Mouse (Mus musculus) hindbrain, embryonic 12.5 days (tissue): ENCODE measurements around the gene B3gnt8. TPM values are rescaled to one million over a fixed set of nuclear protein-coding genes. Genes with fewer than 3 reads are reported as not detected.

Experiments
- ATAC-seq: fragments of 200-750 bp; cut with Nextera tagmentation; 2 replicates; pipeline ENCODE4 v1.8.0; 2017; ENCODE audit warnings: moderate TSS enrichment; ENCODE audit not compliant: low FRiP score
- H3K27ac ChIP-seq: fragments of 300-500 bp; sonication (generic); 2 replicates; pipeline ENCODE4 v1.5.1; 2016; ENCODE audit warnings: mild to moderate bottlenecking
- H3K27me3 ChIP-seq: fragments of 300-500 bp; sonication (generic); 2 replicates; pipeline ENCODE4 v1.6.1; 2016; ENCODE audit warnings: mild to moderate bottlenecking
- H3K36me3 ChIP-seq: fragments of 300-500 bp; sonication (generic); 2 replicates; pipeline ENCODE4 v1.6.1; 2016; ENCODE audit warnings: mild to moderate bottlenecking
- H3K4me1 ChIP-seq: fragments of 300-500 bp; sonication (generic); 2 replicates; pipeline ENCODE4 v1.6.1; 2016
- H3K4me2 ChIP-seq: fragments of 300-500 bp; sonication (generic); replicated peaks from 2 replicates; pipeline ENCODE4 v1.6.1; 2016; ENCODE audit warnings: mild to moderate bottlenecking
- H3K4me3 ChIP-seq: fragments of 300-500 bp; sonication (generic); 2 replicates; pipeline ENCODE4 v1.5.1; 2016; ENCODE audit warnings: mild to moderate bottlenecking
- H3K9ac ChIP-seq: fragments of 300-500 bp; sonication (generic); 2 replicates; pipeline ENCODE4 v1.6.1; 2016; ENCODE audit warnings: mild to moderate bottlenecking, moderate library complexity
- H3K9me3 ChIP-seq: fragments of 300-500 bp; sonication (generic); replicated peaks from 2 replicates; pipeline ENCODE4 v1.6.1; 2016; ENCODE audit warnings: mild to moderate bottlenecking
- WGBS: fragments of 180-500 bp; shearing (Covaris S2); methylation state at CpG from one replicate; pipeline ENCODE4 v1.1.7; 2016; 5-methylcytosine and 5-hydroxymethylcytosine counted together
- polyA plus RNA-seq: library from polyadenylated mRNA; unstranded; fragments of >200 nt; fragmentation: Nextera tagmentation; extraction: Ambion mirVana; gene quantifications from 2 replicates; pipeline ENCODE4 v1.2.1, GENCODE M21; 2016

Gene B3gnt8
- polyA plus RNA-seq, 1 experiment from 2014 or later = 1.5 TPM

GRCm38 (mm10) chr7:25647574-25648123 lies 21.2 kb downstream of the B3gnt8 start:
- H3K4me2 ChIP-seq = no peak overlapping the region
- no peaks in the 10 kb centered on the region for H3K9me3 ChIP-seq
- H3K4me1 ChIP-seq = 0 out of 2 replicates have a peak, but pooled peaks cover 5% of the 10 kb centered on the region
- no peak overlapping the region for H3K4me3 ChIP-seq
- 47% methylated on average over 5 of the region's 5 CpGs for WGBS
- H3K27ac ChIP-seq = no peak overlapping the region
- no peaks in the 10 kb centered on the region for H3K27me3 ChIP-seq
- H3K9ac ChIP-seq = no peak overlapping the region
- peaks cover 3% of the 10 kb centered on the region; the same call in 1 of the 2 replicates for H3K36me3 ChIP-seq
- ATAC-seq = no peak

- ATAC-seq = no peak
- 79% methylated on average over 5 of the region's 5 CpGs for WGBS
- Histone ChIP-seq H3K36me3 (peaks cover 6% of the 10 kb centered on the region; the same call in 1 of the 2 replicates), H3K9ac (no peak overlapping the region), H3K4me1 (0 out of 2 replicates have a peak, but pooled peaks cover 5% of the 10 kb centered on the region), H3K4me2 (no peak overlapping the region), H3K4me3 (no peak overlapping the region), H3K9me3 (no peaks in the 10 kb centered on the region), H3K27ac (no peak overlapping the region), H3K27me3 (no peaks in the 10 kb centered on the region)
Measured at GRCm38 (mm10) chr7:25649839-25650238, 23.4 kb downstream of the B3gnt8 start.

GRCm38 (mm10) chr7:25651281-25651680 lies 24.8 kb downstream of the B3gnt8 start:
- 90% methylated on average over 8 of the region's 8 CpGs for WGBS
- no peak overlapping the region for H3K9ac ChIP-seq
- no peak for ATAC-seq
- no peak overlapping the region for H3K4me2 ChIP-seq
- no peak overlapping the region for H3K4me3 ChIP-seq
- H3K27ac ChIP-seq = no peak overlapping the region
- H3K27me3 ChIP-seq = no peaks in the 10 kb centered on the region
- 0 out of 2 replicates have a peak, but pooled peaks cover 5% of the 10 kb centered on the region for H3K4me1 ChIP-seq
- peaks cover 6% of the 10 kb centered on the region; the same call in 1 of the 2 replicates for H3K36me3 ChIP-seq
- no peaks in the 10 kb centered on the region for H3K9me3 ChIP-seq

- Histone ChIP-seq H3K4me1 (peaks cover 12% of the 10 kb centered on the region), H3K9ac (no peak overlapping the region), H3K27me3 (no peaks in the 10 kb centered on the region), H3K4me2 (no peak overlapping the region), H3K36me3 (peaks cover 6% of the 10 kb centered on the region; the same call in 1 of the 2 replicates), H3K4me3 (no peak overlapping the region), H3K9me3 (no peaks in the 10 kb centered on the region), H3K27ac (no peak overlapping the region)
- ATAC-seq = no peak
- WGBS = 91% methylated on average over 12 of the region's 12 CpGs
Measured at GRCm38 (mm10) chr7:25652244-25652759, 25.8 kb downstream of the B3gnt8 start.

GRCm38 (mm10) chr7:25655601-25656428 lies 29.4 kb downstream of the B3gnt8 start:
- 83% methylated on average over 11 of the region's 11 CpGs for WGBS
- H3K9ac ChIP-seq = no peak overlapping the region
- H3K4me3 ChIP-seq = no peak overlapping the region
- no peak overlapping the region for H3K4me2 ChIP-seq
- H3K27ac ChIP-seq = no peak overlapping the region
- H3K9me3 ChIP-seq = no peaks in the 10 kb centered on the region
- peaks cover 25% of the 10 kb centered on the region for H3K4me1 ChIP-seq
- H3K36me3 ChIP-seq = peaks cover 6% of the 10 kb centered on the region; the same call in 1 of the 2 replicates
- ATAC-seq = no peak
- H3K27me3 ChIP-seq = no peaks in the 10 kb centered on the region

GRCm38 (mm10) chr7:25657785-25658184 lies 31.3 kb downstream of the B3gnt8 start:
- 41% methylated on average over 10 of the region's 10 CpGs for WGBS
- H3K9ac ChIP-seq = peak overlapping the region; percentile 69
- ATAC-seq = no peak
- peaks cover 25% of the 10 kb centered on the region for H3K4me1 ChIP-seq
- H3K4me2 ChIP-seq = peak overlapping the region; percentile 89
- H3K4me3 ChIP-seq = peak overlapping the region; percentile 70
- H3K27ac ChIP-seq = no peak overlapping the region
- no peaks in the 10 kb centered on the region for H3K27me3 ChIP-seq
- 0 out of 2 replicates have a peak, but pooled peaks cover 7% of the 10 kb centered on the region for H3K36me3 ChIP-seq
- no peaks in the 10 kb centered on the region for H3K9me3 ChIP-seq

- H3K4me2 ChIP-seq = peak within 1 kb of the TSS; percentile 89
- peak within 1 kb of the TSS; percentile 70 for H3K4me3 ChIP-seq
- no peaks in the 10 kb centered on the region for H3K9me3 ChIP-seq
- H3K4me1 ChIP-seq = peaks cover 25% of the 10 kb centered on the region
- 0% methylated on average over 50 of the region's 50 CpGs for WGBS
- peak; percentile 98 for ATAC-seq
- H3K27me3 ChIP-seq = no peaks in the 10 kb centered on the region
- peak within 1 kb of the TSS; percentile 41; the same call in 1 of the 2 replicates for H3K27ac ChIP-seq
- peak within 1 kb of the TSS; percentile 69 for H3K9ac ChIP-seq
- H3K36me3 ChIP-seq = peaks cover 13% of the 10 kb centered on the region; the same call in 1 of the 2 replicates
Measured at GRCm38 (mm10) chr7:25658657-25659472, 32.4 kb downstream of the B3gnt8 start, which contains the start of the genes Bckdha and Exosc5. Gene Bckdha, minus strand, starts transcription at chr7:25658981. Gene Exosc5, plus strand, starts transcription at chr7:25659164.

- H3K4me1 ChIP-seq = no peaks in the 10 kb centered on the region
- H3K27ac ChIP-seq = no peak overlapping the region
- H3K4me2 ChIP-seq = no peak overlapping the region
- H3K9me3 ChIP-seq = no peaks in the 10 kb centered on the region
- H3K36me3 ChIP-seq = peaks cover 66% of the 10 kb centered on the region
- no peak for ATAC-seq
- no peak overlapping the region for H3K9ac ChIP-seq
- no peak overlapping the region for H3K4me3 ChIP-seq
- no peaks in the 10 kb centered on the region for H3K27me3 ChIP-seq
- WGBS = 92% methylated on average over 8 of the region's 8 CpGs
Measured at GRCm38 (mm10) chr7:25666381-25666780, 39.9 kb downstream of the B3gnt8 start.

GRCm38 (mm10) chr7:25669158-25669557 lies 42.7 kb downstream of the B3gnt8 start:
- Histone ChIP-seq H3K4me3 (no peak overlapping the region), H3K4me1 (no peaks in the 10 kb centered on the region), H3K27me3 (peaks cover 13% of the 10 kb centered on the region), H3K9me3 (no peaks in the 10 kb centered on the region), H3K27ac (no peak overlapping the region), H3K4me2 (no peak overlapping the region), H3K9ac (no peak overlapping the region), H3K36me3 (peaks cover 50% of the 10 kb centered on the region)
- ATAC-seq = no peak
- 80% methylated on average over 10 of the region's 10 CpGs for WGBS

- Histone ChIP-seq H3K27me3 (peaks cover 17% of the 10 kb centered on the region), H3K36me3 (peaks cover 45% of the 10 kb centered on the region), H3K27ac (no peak overlapping the region), H3K4me3 (no peak overlapping the region), H3K4me2 (no peak overlapping the region), H3K9me3 (no peaks in the 10 kb centered on the region), H3K4me1 (peaks cover under 1% of the 10 kb centered on the region; the same call in 1 of the 2 replicates), H3K9ac (no peak overlapping the region)
- 80% methylated on average over 9 of the region's 9 CpGs for WGBS
- ATAC-seq = no peak
Measured at GRCm38 (mm10) chr7:25669631-25670030, 43.2 kb downstream of the B3gnt8 start.

GRCm38 (mm10) chr7:25670096-25670495 lies 43.6 kb downstream of the B3gnt8 start:
- H3K27me3 ChIP-seq = peaks cover 22% of the 10 kb centered on the region
- H3K27ac ChIP-seq = no peak overlapping the region
- no peak overlapping the region for H3K4me3 ChIP-seq
- no peaks in the 10 kb centered on the region for H3K9me3 ChIP-seq
- H3K9ac ChIP-seq = no peak overlapping the region
- H3K4me2 ChIP-seq = no peak overlapping the region
- H3K36me3 ChIP-seq = peaks cover 41% of the 10 kb centered on the region
- 86% methylated on average over 4 of the region's 4 CpGs for WGBS
- no peak for ATAC-seq
- peaks cover 5% of the 10 kb centered on the region; the same call in 1 of the 2 replicates for H3K4me1 ChIP-seq
